Mouse (Mus musculus): Measurements from ENCODE around the gene C1qtnf4. TPM values are rescaled to one million over a fixed set of nuclear protein-coding genes. Genes with fewer than 3 reads are reported as not detected.
A peak's percentile ranks its signal among the peaks of the same experiment; 100 is the strongest.

Gene C1qtnf4
- total and polyA plus RNA-seq, 3 experiments = not detected

DNA sequence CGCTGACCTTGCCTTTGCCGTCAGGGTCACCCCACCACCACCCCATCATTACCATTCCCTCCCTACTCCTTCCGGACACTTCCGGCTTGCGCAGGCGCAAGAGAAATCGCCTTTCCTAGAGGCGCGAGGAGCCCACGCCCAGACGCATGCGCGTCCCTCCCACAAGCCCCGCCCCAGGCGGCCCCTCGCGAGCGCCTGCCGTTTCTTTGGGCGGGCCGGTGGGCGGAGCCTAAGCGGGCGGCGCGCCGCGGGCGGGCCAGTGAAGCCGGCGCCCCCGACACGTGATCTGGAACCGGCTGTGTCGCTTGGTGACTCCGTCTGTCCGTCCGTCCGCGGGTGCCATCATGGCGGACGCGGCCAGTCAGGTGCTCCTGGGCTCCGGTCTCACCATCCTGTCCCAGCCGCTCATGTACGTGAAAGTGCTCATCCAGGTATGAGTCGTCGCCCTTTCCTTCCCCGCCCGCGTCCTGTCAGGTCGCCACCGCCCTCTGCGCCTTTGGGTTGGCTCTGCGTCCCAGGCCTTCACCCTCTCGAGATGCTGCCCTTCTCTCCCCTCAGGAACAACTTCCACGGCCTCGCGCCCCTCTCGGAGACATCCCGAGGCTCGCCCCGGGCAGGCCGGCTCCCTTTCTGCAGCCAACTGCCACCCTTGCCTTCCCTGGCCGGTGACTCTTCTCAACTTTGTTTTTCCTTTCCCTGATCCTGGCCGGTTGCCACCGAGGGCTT lies 38.5 kb upstream of the C1qtnf4 start, which contains the start of gene Mtch2 (continued):
- TF ChIP-seq HCFC1 (IDR thresholded peaks at IDR 0.05; ENCODE audit: low read depth, low read length) (peak; percentile 72), USF1 (IDR thresholded peaks at IDR 0.05; ENCODE audit: low read depth, low read length) (peak; percentile 93), ZMIZ1 (IDR thresholded peaks at IDR 0.05; ENCODE audit: low read depth, low read length) (peak; percentile 73), KAT2A (IDR thresholded peaks at IDR 0.05; ENCODE audit: insufficient replicate concordance, low read length) (0 out of 2 replicates have a peak, but pooled peaks have one; percentile 8), TCF12 (IDR thresholded peaks at IDR 0.05; ENCODE audit: low read depth, low read length) (peak; percentile 86), MAZ (IDR thresholded peaks at IDR 0.05; ENCODE audit: low read depth, low read length) (0 out of 2 replicates have a peak, but pooled peaks have one; percentile 40), POLR2A (IDR thresholded peaks at IDR 0.05; ENCODE audit: low read depth, low read length) (peak; percentile 96), ZC3H11A (IDR thresholded peaks at IDR 0.05; ENCODE audit: low read depth, low read length) (no peak), ZNF384 (IDR thresholded peaks at IDR 0.05; ENCODE audit: low read depth, low read length) (no peak), PAX5 (IDR thresholded peaks at IDR 0.05; ENCODE audit: low read length) (no peak), CHD1 (IDR thresholded peaks at IDR 0.05; ENCODE audit: low read depth, low read length) (0 out of 2 replicates have a peak, but pooled peaks have one; percentile 57), GABPA (IDR thresholded peaks at IDR 0.05; ENCODE audit: insufficient replicate concordance, low read depth, low read length) (no peak), MAX (IDR thresholded peaks at IDR 0.05; ENCODE audit: low read length) (peak; percentile 51; the same call in 1 of the 2 replicates), MYC (IDR thresholded peaks at IDR 0.05; ENCODE audit: low read depth, low read length) (peak; percentile 43; the same call in 1 of the 2 replicates)

DNA sequence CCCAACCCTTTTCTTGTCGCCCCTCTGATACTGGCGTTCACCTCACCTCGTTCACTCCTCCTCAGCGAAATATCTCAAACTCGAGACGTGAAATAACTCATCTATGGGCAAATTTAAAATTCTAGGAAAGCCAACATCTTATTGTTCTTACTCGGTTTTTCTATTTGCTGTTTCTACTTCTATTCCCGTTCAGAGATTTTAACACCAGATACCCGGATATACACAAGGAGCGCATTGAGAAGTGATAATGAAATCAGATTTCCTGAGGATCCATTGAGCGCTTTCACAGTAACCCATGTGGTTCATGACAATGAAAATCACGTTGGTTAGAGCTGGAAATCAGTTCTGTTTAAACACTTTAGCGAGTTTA lies 38.0 kb upstream of the C1qtnf4 start:
- peak overlapping the region; percentile 51 for H3K9ac ChIP-seq (ENCODE audit: insufficient read depth, low read depth)
- H3K27ac ChIP-seq (ENCODE audit: insufficient read depth, low read depth) = no peak overlapping the region
- no peaks in the 10 kb centered on the region for H3K27me3 ChIP-seq (replicated peaks)
- H3K79me2 ChIP-seq (replicated peaks; ENCODE audit: control insufficient read depth, extremely low read depth, insufficient read depth, poor library complexity, severe bottlenecking) = peaks cover 20% of the 10 kb centered on the region
- TF ChIP-seq IRF4 (IDR thresholded peaks at IDR 0.05; ENCODE audit: low read depth, low read length) (no peak), UBTF (IDR thresholded peaks at IDR 0.05; ENCODE audit: low read depth, low read length) (0 out of 2 replicates have a peak, but pooled peaks have one; percentile 21), MYC (IDR thresholded peaks at IDR 0.05; ENCODE audit: low read depth, low read length) (0 out of 2 replicates have a peak, but pooled peaks have one; percentile 13), TCF12 (IDR thresholded peaks at IDR 0.05; ENCODE audit: low read depth, low read length) (no peak), KAT2A (IDR thresholded peaks at IDR 0.05; ENCODE audit: insufficient replicate concordance, low read length) (no peak), CHD1 (IDR thresholded peaks at IDR 0.05; ENCODE audit: low read depth, low read length) (0 out of 2 replicates have a peak, but pooled peaks have one; percentile 75), RCOR1 (conservative IDR thresholded peaks at IDR 0.05; ENCODE audit: low read depth, low read length) (no peak)
- no peaks in the 10 kb centered on the region for H3K9me3 ChIP-seq (replicated peaks; ENCODE audit: low read length)
- H3K4me1 ChIP-seq (ENCODE audit: control insufficient read depth in 1 of 2, insufficient read depth in 2 of 2) = peaks cover 0 to 29% of the 10 kb centered on the region in 2 experiments; a peak in 2 of 4 replicates
- H3K36me3 ChIP-seq (replicated peaks in 1 of 2; ENCODE audit: control insufficient read depth in 1 of 2, insufficient read depth in 1 of 2, low read length in 1 of 2) = peaks cover 15 to 33% of the 10 kb centered on the region in 2 experiments
- H3K4me2 ChIP-seq (ENCODE audit: insufficient read depth, low read depth, poor library complexity, severe bottlenecking) = peak overlapping the region; percentile 93
- peak overlapping the region; percentile 74 to 85 (median 81) for H3K4me3 ChIP-seq (replicated peaks in 1 of 3; ENCODE audit: low read depth in 2 of 3, low read length in 2 of 3, poor library complexity in 1 of 3)
- in situ Hi-C loops (cut with MboI; ENCODE audit: low pct_ligation_motif_present, low pct_unique_long_range_greater_than_20kb, low sequenced_read_pairs) (no loop called here), dilution Hi-C loops (cut with MboI; ENCODE audit: extremely low pct_ligation_motif_present, extremely low pct_unique_long_range_greater_than_20kb, low sequenced_read_pairs) (no loop called here)
- peak; percentile 21 for DNase-seq (ENCODE audit: extremely low read depth)
